In the genomic region with DNA sequence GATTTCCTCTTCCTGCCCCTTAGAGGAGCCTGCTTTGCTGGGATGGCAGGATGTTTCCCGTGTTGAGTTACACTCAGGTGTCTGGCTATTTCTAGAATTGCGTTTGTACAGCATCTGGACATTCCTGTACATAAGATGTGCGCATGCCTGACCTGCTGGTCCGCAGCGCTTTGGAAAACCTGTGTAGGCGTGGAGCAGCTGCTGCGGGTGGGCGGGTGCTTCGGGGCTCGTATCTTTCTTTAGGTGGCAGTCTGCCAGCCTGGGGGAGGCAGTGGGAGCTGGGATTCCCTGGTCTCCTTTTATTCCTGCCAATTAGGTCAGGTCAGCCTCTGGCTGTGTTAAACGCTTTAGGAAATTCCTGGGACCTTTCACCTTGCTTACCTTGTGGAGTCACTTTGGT, we compare ENCODE assay signal across 8 mouse cellular contexts. TPM values are rescaled to one million over a fixed set of nuclear protein-coding genes. Genes with fewer than 3 reads are reported as not detected.
DNase-seq lines count a peak whose midpoint lies in the region; ATAC-seq and TF ChIP-seq lines count a peak whose summit lies in the region.

No protein-coding gene starts in this region.

- H3K4me2 ChIP-seq in heart, postnatal 0 days (ENCODE audit: low read depth, low read length) = peak overlapping the region; percentile 32
- 0 out of 2 replicates have a peak overlapping the region, but pooled peaks have one; percentile 18 for H3K4me2 ChIP-seq in limb, embryonic 14.5 days (replicated peaks; ENCODE audit: low read depth, low read length, severe bottlenecking)

- H3K4me1 ChIP-seq in heart, postnatal 0 days (ENCODE audit: control insufficient read depth, insufficient read depth) = 0 out of 2 replicates have a peak, but pooled peaks cover 9% of the 10 kb centered on the region
- H3K4me1 ChIP-seq in limb, embryonic 14.5 days (ENCODE audit: control insufficient read depth, insufficient read depth, low read length) = peaks cover 30% of the 10 kb centered on the region

- DNase-seq in gastrocnemius, postnatal 10 days = peak; percentile 18
- DNase-seq in gastrocnemius, adult 8-10 months (ENCODE audit: low spot score in 2 of 2) = no peak
- peak; percentile 14 for DNase-seq in MN1 (ENCODE audit: low spot score)
- DNase-seq in heart, postnatal 0 days (ENCODE audit: low spot score) = peak; percentile 78
- peak; percentile 63 for DNase-seq in limb, embryonic 14.5 days (ENCODE audit: low spot score)
- peak; percentile 68 for DNase-seq in testis, postnatal 14 days (ENCODE audit: low spot score)

- no peak for TF ChIP-seq POLR2A in limb, embryonic 14.5 days (IDR thresholded peaks at IDR 0.05; ENCODE audit: borderline replicate concordance, extremely low read depth, insufficient read depth, insufficient read length)

- no peak overlapping the region for H3K27ac ChIP-seq in heart, postnatal 0 days (ENCODE audit: low read depth)
- no peak overlapping the region for H3K27ac ChIP-seq in limb, embryonic 14.5 days (replicated peaks; ENCODE audit: low read depth, low read length)

- no peaks in the 10 kb centered on the region for H3K27me3 ChIP-seq in heart, postnatal 0 days (ENCODE audit: control insufficient read depth, insufficient read depth, low read length)
- no peaks in the 10 kb centered on the region for H3K27me3 ChIP-seq in limb, embryonic 14.5 days (ENCODE audit: control insufficient read depth, insufficient read depth, low read length)

- TF ChIP-seq EP300 in heart, postnatal 0 days (IDR thresholded peaks at IDR 0.05; ENCODE audit: low read depth) = no peak

- no peak for TF ChIP-seq CTCF in heart, postnatal 0 days (IDR thresholded peaks at IDR 0.05; ENCODE audit: low read depth)

- H3K9ac ChIP-seq in heart, postnatal 0 days (replicated peaks; ENCODE audit: low read depth, low read length) = no peak overlapping the region
- H3K9ac ChIP-seq in limb, embryonic 14.5 days (ENCODE audit: low read depth, low read length, severe bottlenecking) = no peak overlapping the region

- WGBS in heart, postnatal 0 days = 4% methylated on average over 11 of the region's 11 CpGs
- WGBS in limb, embryonic 14.5 days = 9% methylated on average over 11 of the region's 11 CpGs

- ATAC-seq in heart, postnatal 0 days (ENCODE audit: insufficient read depth, low read depth) = peak; percentile 80
- peak; percentile 51; the same call in 1 of the 2 replicates for ATAC-seq in limb, embryonic 14.5 days (ENCODE audit: low FRiP score, low read depth)
- no peak for ATAC-seq in megakaryocyte progenitor cell, adult 5-6 weeks (replicated peaks; ENCODE audit: poor library complexity)
- no peak for ATAC-seq in cerebellum, adult (ENCODE audit: insufficient number of reproducible peaks, low FRiP score, low TSS enrichment)

- H3K36me3 ChIP-seq in heart, postnatal 0 days (replicated peaks; ENCODE audit: control insufficient read depth, insufficient read depth, low read length) = no peaks in the 10 kb centered on the region
- no peaks in the 10 kb centered on the region for H3K36me3 ChIP-seq in limb, embryonic 14.5 days (ENCODE audit: control insufficient read depth, insufficient read depth, low read length)

- H3K4me3 ChIP-seq in heart, postnatal 0 days (ENCODE audit: low read depth, low read length) = peak overlapping the region; percentile 0; the same call in 1 of the 2 replicates
- H3K4me3 ChIP-seq in limb, embryonic 14.5 days (replicated peaks; ENCODE audit: low read length) = 0 out of 2 replicates have a peak overlapping the region, but pooled peaks have one; percentile 5

- H3K9me3 ChIP-seq in heart, postnatal 0 days (replicated peaks; ENCODE audit: control insufficient read depth, low read length) = no peaks in the 10 kb centered on the region
- H3K9me3 ChIP-seq in limb, embryonic 14.5 days (ENCODE audit: control insufficient read depth, low read length) = no peaks in the 10 kb centered on the region

RNA-seq across cellular contexts. Expression of a gene that starts 39.6 kb away (rescaled TPM):
- 10 to 100 TPM in 1 of 2 experiments, 1 to 10 TPM in 1; 7.0 to 11.3 TPM for total RNA-seq in gastrocnemius, postnatal 10 days (2021)
- 1 to 10 TPM; 1.9 to 4.9 (median 3.6) TPM for total RNA-seq in gastrocnemius, adult 8-10 months (2022)
- 15.7 and 24.7 TPM in 2 replicates for total RNA-seq in heart, postnatal 0 days (2014; rRNA removed; ENCODE audit: low replicate concordance)
- polyA plus RNA-seq in heart, postnatal 0 days (2015; fragmentation: Nextera tagmentation; extraction: Ambion mirVana) = 22.7 TPM in 2 replicates
- 47.6 and 57.0 TPM in 2 replicates for polyA plus RNA-seq in limb, embryonic 14.5 days (2012; rRNA removed)
- 54.3 and 60.3 TPM in 2 replicates for polyA plus RNA-seq in limb, embryonic 14.5 days (2014; fragmentation: Nextera tagmentation; extraction: Ambion mirVana)
- total RNA-seq in megakaryocyte progenitor cell, adult 5-6 weeks (2015) = 20.1 and 24.8 TPM in 2 replicates
- 6.5 and 8.2 TPM in 2 replicates for total RNA-seq in megakaryocyte progenitor cell, adult 5-6 weeks (2017)

Comparison
In these comparisons a context has a peak if more than half of its experiments do, and no peak if none do; other contexts are left out.
1. DNase-seq: peak in gastrocnemius, postnatal 10 days (single experiment), MN1 (single experiment), heart, postnatal 0 days (single experiment), limb, embryonic 14.5 days (single experiment) and testis, postnatal 14 days (single experiment); none in gastrocnemius, adult 8-10 months (0 of 2).
2. ATAC-seq: peak in heart, postnatal 0 days (single experiment) and limb, embryonic 14.5 days (single experiment); none in megakaryocyte progenitor cell, adult 5-6 weeks (single experiment) and cerebellum, adult (single experiment).